Mouse (Mus musculus) E14TG2a.4 (cell line): Measurements from ENCODE around the gene Tnfsf10.

Experiments used
- H3K27me3 ChIP-seq: 2 replicates; pipeline ENCODE4 v1.6.1; 2014; ENCODE audit warnings: low read length, control low read depth; ENCODE audit not compliant: insufficient read depth
- H3K36me3 ChIP-seq: 2 replicates; pipeline ENCODE4 v1.6.1; 2014; ENCODE audit warnings: low read length, control low read depth; ENCODE audit not compliant: insufficient read depth
- H3K4me1 ChIP-seq: replicated peaks from 2 replicates; pipeline ENCODE4 v1.6.1; 2014; ENCODE audit warnings: low read depth, low read length, control low read depth
- H3K4me3 ChIP-seq: replicated peaks from 2 replicates; pipeline ENCODE4 v1.5.1; 2014; ENCODE audit warnings: mild to moderate bottlenecking, low read length
- H3K9me3 ChIP-seq: 2 replicates; pipeline ENCODE4 v1.6.1; 2014; ENCODE audit warnings: low read length, control low read depth
- CTCF ChIP-seq: conservative IDR thresholded peaks from 2 replicates; pipeline ENCODE4 v1.5.1; 2014; ENCODE audit warnings: low read length
- NANOG ChIP-seq: IDR thresholded peaks from 2 replicates; pipeline ENCODE4 v1.6.1; 2014; ENCODE audit warnings: borderline replicate concordance, low read length, mixed read lengths
- POU5F1 ChIP-seq: IDR thresholded peaks from 2 replicates; pipeline ENCODE4 v1.6.1; 2014; ENCODE audit warnings: low read length, borderline replicate concordance

The Tnfsf10 gene

DNA sequence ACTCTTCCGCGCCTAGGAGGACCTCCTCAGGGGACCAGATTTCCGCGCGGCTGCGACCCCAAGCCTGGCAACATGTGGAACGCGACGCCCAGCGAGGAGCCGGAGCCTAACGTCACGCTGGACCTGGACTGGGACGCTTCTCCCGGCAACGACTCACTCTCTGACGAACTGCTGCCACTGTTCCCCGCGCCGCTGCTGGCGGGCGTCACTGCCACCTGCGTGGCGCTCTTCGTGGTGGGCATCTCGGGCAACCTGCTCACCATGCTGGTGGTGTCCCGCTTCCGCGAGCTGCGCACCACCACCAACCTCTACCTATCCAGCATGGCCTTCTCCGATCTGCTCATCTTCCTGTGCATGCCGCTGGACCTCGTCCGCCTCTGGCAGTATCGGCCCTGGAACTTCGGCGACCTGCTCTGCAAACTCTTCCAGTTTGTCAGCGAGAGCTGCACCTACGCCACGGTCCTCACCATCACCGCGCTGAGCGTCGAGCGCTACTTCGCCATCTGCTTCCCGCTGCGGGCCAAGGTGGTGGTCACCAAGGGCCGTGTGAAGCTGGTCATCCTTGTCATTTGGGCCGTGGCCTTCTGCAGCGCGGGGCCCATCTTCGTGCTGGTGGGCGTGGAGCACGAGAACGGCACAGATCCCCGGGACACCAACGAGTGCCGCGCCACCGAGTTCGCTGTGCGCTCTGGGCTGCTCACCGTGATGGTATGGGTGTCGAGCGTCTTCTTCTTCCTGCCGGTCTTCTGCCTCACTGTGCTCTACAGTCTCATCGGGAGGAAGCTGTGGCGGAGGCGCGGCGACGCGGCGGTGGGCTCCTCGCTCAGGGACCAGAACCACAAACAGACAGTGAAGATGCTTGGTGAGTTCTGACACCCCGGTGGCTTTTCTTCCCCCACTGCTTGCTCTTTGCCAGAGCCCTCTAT, 55.2 kb downstream of the Tnfsf10 start:
- Histone ChIP-seq H3K36me3 (no peaks in the 10 kb centered on the region), H3K4me1 (peaks cover 33% of the 10 kb centered on the region), H3K27me3 (peaks cover 73% of the 10 kb centered on the region), H3K4me3 (peak overlapping the region; percentile 76), H3K9me3 (no peaks in the 10 kb centered on the region)
- TF ChIP-seq POU5F1 (no peak), NANOG (no peak), CTCF (no peak)

DNA sequence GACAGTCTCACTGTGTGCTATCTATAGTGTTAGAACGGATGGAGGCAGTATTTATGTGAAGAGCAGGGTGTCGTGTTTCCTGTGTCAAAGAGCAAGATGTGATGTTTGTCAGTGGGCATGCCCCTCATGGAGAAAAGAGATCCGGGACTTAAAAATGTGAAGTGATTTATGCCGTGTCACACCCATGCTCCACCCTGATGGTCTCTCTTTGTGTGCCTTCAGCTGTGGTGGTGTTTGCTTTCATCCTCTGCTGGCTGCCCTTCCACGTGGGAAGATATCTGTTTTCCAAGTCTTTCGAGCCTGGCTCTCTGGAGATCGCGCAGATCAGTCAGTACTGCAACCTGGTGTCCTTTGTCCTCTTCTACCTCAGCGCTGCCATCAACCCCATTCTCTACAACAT, 57.6 kb downstream of the Tnfsf10 start:
- H3K4me1 ChIP-seq: peaks cover 33% of the 10 kb centered on the region
- no peak for TF ChIP-seq POU5F1
- TF ChIP-seq CTCF: no peak
- TF ChIP-seq NANOG: no peak
- peaks cover 59% of the 10 kb centered on the region for H3K27me3 ChIP-seq
- no peaks in the 10 kb centered on the region for H3K9me3 ChIP-seq
- no peaks in the 10 kb centered on the region for H3K36me3 ChIP-seq
- no peak overlapping the region for H3K4me3 ChIP-seq

DNA sequence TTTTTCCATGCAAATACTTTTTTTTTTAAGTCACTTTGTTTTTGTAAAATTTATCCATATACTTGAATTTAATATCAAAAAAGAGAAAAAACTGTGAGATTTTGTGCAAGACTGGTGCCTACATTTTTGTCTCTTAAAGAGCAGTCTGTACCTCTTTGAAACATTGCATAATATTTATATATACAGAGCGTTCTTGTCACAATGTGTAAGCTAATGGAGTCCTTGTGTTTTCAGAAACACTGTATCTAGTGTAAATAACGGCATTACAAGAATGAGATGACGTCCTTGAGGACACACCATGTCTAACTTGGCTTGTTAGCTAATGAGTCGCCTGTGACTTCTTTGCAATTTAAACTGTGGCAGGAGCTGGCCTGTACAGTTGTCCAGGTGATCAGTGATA, 61.1 kb downstream of the Tnfsf10 start:
- TF ChIP-seq CTCF (no peak), NANOG (no peak), POU5F1 (no peak)
- H3K36me3 ChIP-seq: no peaks in the 10 kb centered on the region
- H3K4me3 ChIP-seq: no peak overlapping the region
- H3K27me3 ChIP-seq: peaks cover 27% of the 10 kb centered on the region
- peaks cover 9% of the 10 kb centered on the region; the same call in 1 of the 2 replicates for H3K4me1 ChIP-seq
- H3K9me3 ChIP-seq: no peaks in the 10 kb centered on the region

DNA sequence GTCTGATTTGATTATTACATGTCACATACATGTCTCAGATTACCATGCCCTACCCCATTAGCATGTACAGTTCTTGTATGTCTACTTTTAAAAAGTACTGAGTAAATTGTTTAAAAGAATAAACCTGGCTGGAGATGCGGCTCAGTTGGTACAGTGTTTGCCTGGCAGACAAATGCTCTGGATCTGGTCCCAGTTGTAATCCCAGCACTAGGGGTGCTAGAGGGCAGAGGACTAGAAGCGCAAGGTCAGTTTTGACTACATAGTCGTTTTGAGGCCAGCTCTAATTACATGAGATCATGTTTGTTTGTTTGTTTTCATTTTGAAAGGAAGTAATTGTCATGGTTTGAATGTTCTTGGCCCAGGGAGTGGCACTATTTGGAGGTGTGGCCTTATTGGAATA, 68.0 kb downstream of the Tnfsf10 start:
- Histone ChIP-seq H3K4me1 (no peaks in the 10 kb centered on the region), H3K36me3 (no peaks in the 10 kb centered on the region), H3K27me3 (peaks cover 3% of the 10 kb centered on the region; the same call in 1 of the 2 replicates), H3K9me3 (no peaks in the 10 kb centered on the region), H3K4me3 (no peak overlapping the region)
- TF ChIP-seq POU5F1 (no peak), CTCF (peak; percentile 11; the same call in 1 of the 2 replicates), NANOG (no peak)

DNA sequence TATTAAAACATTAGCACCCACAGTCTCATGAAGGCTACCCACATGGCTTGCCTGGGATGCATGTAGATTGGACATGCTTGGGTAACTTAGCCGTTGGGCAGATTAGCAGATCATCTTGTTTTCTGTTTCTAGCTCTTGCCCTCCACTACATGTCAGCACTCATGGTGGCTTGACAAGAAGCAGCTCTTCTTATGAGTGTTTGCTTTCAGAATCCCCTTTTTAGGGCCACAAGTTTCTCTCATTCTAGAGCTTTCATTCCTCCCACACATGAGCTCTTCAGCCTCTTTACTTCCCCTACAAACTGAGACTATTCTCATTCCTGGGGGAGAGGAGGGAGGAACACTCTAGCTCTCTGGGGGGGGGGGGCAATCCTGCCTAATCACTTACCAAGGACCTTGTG, 73.1 kb downstream of the Tnfsf10 start:
- no peaks in the 10 kb centered on the region for H3K4me1 ChIP-seq
- H3K36me3 ChIP-seq: no peaks in the 10 kb centered on the region
- TF ChIP-seq CTCF (no peak), POU5F1 (no peak), NANOG (no peak)
- no peaks in the 10 kb centered on the region for H3K9me3 ChIP-seq
- no peak overlapping the region for H3K4me3 ChIP-seq
- H3K27me3 ChIP-seq: no peaks in the 10 kb centered on the region
